Comparison of ENCODE assay signal across 14 mouse cellular contexts in the genomic region with DNA sequence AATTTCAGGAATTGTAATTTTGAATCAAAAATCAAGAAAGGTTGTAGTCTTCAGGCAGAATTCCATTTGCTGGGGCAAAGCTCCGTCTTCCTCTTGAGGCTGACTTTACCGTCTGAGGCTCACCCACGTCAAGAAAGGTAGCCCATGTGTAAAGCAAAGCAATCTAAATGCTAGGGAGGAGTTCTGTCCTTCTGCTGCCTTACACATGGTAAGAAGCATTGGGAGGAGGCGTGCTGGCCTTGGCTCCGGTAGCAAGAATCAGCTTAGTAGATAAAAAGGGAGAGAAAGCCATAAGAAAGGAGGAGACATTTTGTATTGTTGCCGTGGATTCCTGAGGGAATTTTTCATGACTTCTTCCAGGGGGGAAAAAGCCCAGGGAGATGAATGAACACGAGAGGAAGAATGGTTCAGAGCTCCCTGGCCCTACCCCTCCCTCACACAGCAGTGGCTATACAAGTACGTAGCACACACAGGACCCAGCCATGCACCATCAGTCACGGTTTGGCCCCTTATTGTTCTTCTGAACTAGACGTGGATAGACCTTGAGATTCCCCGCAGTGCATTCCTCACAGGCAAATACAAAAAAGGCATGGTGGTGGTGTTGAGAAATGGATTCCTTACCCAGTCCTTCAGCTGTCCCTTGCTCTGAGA. TPM values are rescaled to one million over a fixed set of nuclear protein-coding genes. Genes with fewer than 3 reads are reported as not detected.
A peak's percentile ranks its signal among the peaks of the same experiment; 100 is the strongest.
DNase-seq lines count a peak whose midpoint lies in the region; ATAC-seq lines count a peak whose summit lies in the region.
"Had no signal": no experiment of that assay in that cellular context is flagged by ENCODE, and none has a peak within 500 bp of the region (broad histone marks: within the 10 kb centered on the region; RNA-seq: fewer than 3 reads in every experiment).

No protein-coding gene starts in this region.

- H3K27me3 ChIP-seq in heart, embryonic 16.5 days (ENCODE audit: control insufficient read depth, insufficient read depth, low read length): no peaks in the 10 kb centered on the region
- no peaks in the 10 kb centered on the region for H3K27me3 ChIP-seq in midbrain, embryonic 12.5 days
- H3K27me3 ChIP-seq in midbrain, embryonic 15.5 days (replicated peaks): no peaks in the 10 kb centered on the region
- no peaks in the 10 kb centered on the region for H3K27me3 ChIP-seq in hindbrain, embryonic 15.5 days
- H3K27me3 ChIP-seq: embryonic facial prominence, embryonic 13.5 days; limb, embryonic 15.5 days had no signal

- no peak overlapping the region for H3K4me2 ChIP-seq in heart, embryonic 16.5 days (ENCODE audit: low read depth, low read length)
- H3K4me2 ChIP-seq in midbrain, embryonic 12.5 days (replicated peaks): 0 out of 2 replicates have a peak overlapping the region, but pooled peaks have one; percentile 4
- no peak overlapping the region for H3K4me2 ChIP-seq in midbrain, embryonic 15.5 days
- no peak overlapping the region for H3K4me2 ChIP-seq in hindbrain, embryonic 15.5 days
- H3K4me2 ChIP-seq: embryonic facial prominence, embryonic 13.5 days; limb, embryonic 15.5 days had no signal

- 55% methylated on average over 11 of the region's 11 CpGs for WGBS in heart, embryonic 16.5 days
- WGBS in midbrain, embryonic 12.5 days: 32% methylated on average over 11 of the region's 11 CpGs
- WGBS in midbrain, embryonic 15.5 days: 22% methylated on average over 11 of the region's 11 CpGs
- WGBS in hindbrain, embryonic 15.5 days: 15% methylated on average over 11 of the region's 11 CpGs

- H3K4me3 ChIP-seq in heart, embryonic 16.5 days (ENCODE audit: low read length): no peak overlapping the region
- H3K4me3 ChIP-seq in midbrain, embryonic 12.5 days: no peak overlapping the region
- no peak overlapping the region for H3K4me3 ChIP-seq in midbrain, embryonic 15.5 days
- no peak overlapping the region for H3K4me3 ChIP-seq in hindbrain, embryonic 15.5 days
- H3K4me3 ChIP-seq: embryonic facial prominence, embryonic 13.5 days; limb, embryonic 15.5 days; megakaryocyte, embryonic 14.5 days had no signal

- peaks cover 6% of the 10 kb centered on the region; the same call in 1 of the 2 replicates for H3K9me3 ChIP-seq in heart, embryonic 16.5 days (replicated peaks; ENCODE audit: control insufficient read depth, low read length)
- H3K9me3 ChIP-seq in midbrain, embryonic 12.5 days: no peaks in the 10 kb centered on the region
- no peaks in the 10 kb centered on the region for H3K9me3 ChIP-seq in midbrain, embryonic 15.5 days
- no peaks in the 10 kb centered on the region for H3K9me3 ChIP-seq in hindbrain, embryonic 15.5 days
- H3K9me3 ChIP-seq: limb, embryonic 15.5 days had no signal

- ATAC-seq in heart, embryonic 16.5 days (replicated peaks; ENCODE audit: extremely low read depth, insufficient read depth, low FRiP score): no peak; the same call in 1 of the 2 replicates
- ATAC-seq in midbrain, embryonic 12.5 days (ENCODE audit: low FRiP score, low read depth): peak; percentile 94
- ATAC-seq in midbrain, embryonic 15.5 days (replicated peaks): no peak
- peak; percentile 38; the same call in 1 of the 2 replicates for ATAC-seq in hindbrain, embryonic 15.5 days (ENCODE audit: low FRiP score, low read depth)
- ATAC-seq: forebrain, postnatal 0 days had no signal

- no peak for DNase-seq in heart, adult 9 months (ENCODE audit: low spot score in 2 of 2)
- peak; percentile 4 for DNase-seq in yolk sac, embryonic 10.5 days (ENCODE audit: low spot score)
- DNase-seq in frontal cortex, postnatal 10 days (ENCODE audit: low spot score in 2 of 2): no peak
- DNase-seq: cerebellum, adult 11 months; forebrain, postnatal 0 days; kidney, adult 11 months; thymus, adult 18-20 months had no signal

- H3K4me1 ChIP-seq in heart, embryonic 16.5 days (ENCODE audit: control insufficient read depth, insufficient read depth, low read length): no peaks in the 10 kb centered on the region
- peaks cover 7% of the 10 kb centered on the region; the same call in 1 of the 2 replicates for H3K4me1 ChIP-seq in midbrain, embryonic 12.5 days
- no peaks in the 10 kb centered on the region for H3K4me1 ChIP-seq in midbrain, embryonic 15.5 days
- no peaks in the 10 kb centered on the region for H3K4me1 ChIP-seq in hindbrain, embryonic 15.5 days (replicated peaks)
- H3K4me1 ChIP-seq: limb, embryonic 15.5 days had no signal

- no peaks in the 10 kb centered on the region for H3K36me3 ChIP-seq in heart, embryonic 16.5 days (ENCODE audit: control insufficient read depth, insufficient read depth)
- no peaks in the 10 kb centered on the region for H3K36me3 ChIP-seq in midbrain, embryonic 12.5 days
- no peaks in the 10 kb centered on the region for H3K36me3 ChIP-seq in midbrain, embryonic 15.5 days (replicated peaks)
- no peaks in the 10 kb centered on the region for H3K36me3 ChIP-seq in hindbrain, embryonic 15.5 days
- H3K36me3 ChIP-seq: embryonic facial prominence, embryonic 13.5 days; limb, embryonic 15.5 days had no signal

- H3K27ac ChIP-seq in heart, embryonic 16.5 days (ENCODE audit: low read length): peak overlapping the region; percentile 65
- peak overlapping the region; percentile 1; the same call in 1 of the 2 replicates for H3K27ac ChIP-seq in midbrain, embryonic 12.5 days (replicated peaks)
- H3K27ac ChIP-seq in midbrain, embryonic 15.5 days: no peak overlapping the region
- no peak overlapping the region for H3K27ac ChIP-seq in hindbrain, embryonic 15.5 days (replicated peaks)
- H3K27ac ChIP-seq: embryonic facial prominence, embryonic 13.5 days; limb, embryonic 15.5 days had no signal

- no peak overlapping the region for H3K9ac ChIP-seq in heart, embryonic 16.5 days (ENCODE audit: low read length)
- H3K9ac ChIP-seq in midbrain, embryonic 12.5 days (replicated peaks): no peak overlapping the region
- H3K9ac ChIP-seq in midbrain, embryonic 15.5 days: no peak overlapping the region
- H3K9ac ChIP-seq in hindbrain, embryonic 15.5 days: no peak overlapping the region
- H3K9ac ChIP-seq: embryonic facial prominence, embryonic 13.5 days; forebrain, postnatal 0 days; limb, embryonic 15.5 days had no signal

RNA-seq across cellular contexts. Expression of a gene that starts 16.4 kb away (rescaled TPM):
- polyA plus RNA-seq in heart, embryonic 16.5 days (2015; fragmentation: Nextera tagmentation; extraction: Ambion mirVana): 24.0 and 26.9 TPM in 2 replicates
- polyA plus RNA-seq in midbrain, embryonic 12.5 days (2016; fragmentation: Nextera tagmentation; extraction: Ambion mirVana): 19.3 and 28.5 TPM in 2 replicates
- 6.7 and 9.2 TPM in 2 replicates for polyA plus RNA-seq in midbrain, embryonic 15.5 days (2015; fragmentation: Nextera tagmentation; extraction: Ambion mirVana)
- 5.7 and 7.9 TPM in 2 replicates for polyA plus RNA-seq in hindbrain, embryonic 15.5 days (2015; fragmentation: Nextera tagmentation; extraction: Ambion mirVana)

Comparison
In these comparisons a context has a peak if more than half of its experiments do, and no peak if none do; other contexts are left out.
1. ATAC-seq: peak in midbrain, embryonic 12.5 days (single experiment) and hindbrain, embryonic 15.5 days (single experiment); none in heart, embryonic 16.5 days (single experiment) and midbrain, embryonic 15.5 days (single experiment).
2. H3K27ac ChIP-seq: peak in heart, embryonic 16.5 days (single experiment) and midbrain, embryonic 12.5 days (single experiment); none in midbrain, embryonic 15.5 days (single experiment) and hindbrain, embryonic 15.5 days (single experiment).